Mouse (Mus musculus): ENCODE results near the gene Wipi2. TPM values are rescaled to one million over a fixed set of nuclear protein-coding genes. Genes with fewer than 3 reads are reported as not detected.

Wipi2 gene
- polyA plus RNA-seq, 1 experiment from 2014 or later: 33.6 TPM

- no peaks in the 10 kb centered on the region for H3K9me3 ChIP-seq (ENCODE audit: control insufficient read depth, low read length)
- no peaks in the 10 kb centered on the region for H3K36me3 ChIP-seq (ENCODE audit: control insufficient read depth, insufficient read depth, low read length)
- no peaks in the 10 kb centered on the region for H3K27me3 ChIP-seq (replicated peaks; ENCODE audit: control insufficient read depth, insufficient read depth, low read length)
- 51% methylated on average over 7 of the region's 7 CpGs for WGBS
- no peak overlapping the region for H3K4me2 ChIP-seq (ENCODE audit: low read depth, low read length)
- no peak overlapping the region for H3K4me3 ChIP-seq (ENCODE audit: low read length)
- no peak overlapping the region for H3K27ac ChIP-seq (ENCODE audit: low read length)
- ATAC-seq: no peak
- no peaks in the 10 kb centered on the region for H3K4me1 ChIP-seq (ENCODE audit: control insufficient read depth, insufficient read depth, low read length)
- H3K9ac ChIP-seq (ENCODE audit: low read depth, low read length): no peak overlapping the region
These were observed 50.7 kb downstream of the Wipi2 start for GRCm38 (mm10) chr5:142678141-142678571.

- no peak for ATAC-seq
- Histone ChIP-seq H3K9ac (ENCODE audit: low read depth, low read length) (no peak overlapping the region), H3K27ac (ENCODE audit: low read length) (no peak overlapping the region), H3K4me3 (ENCODE audit: low read length) (no peak overlapping the region), H3K9me3 (ENCODE audit: control insufficient read depth, low read length) (no peaks in the 10 kb centered on the region), H3K4me2 (ENCODE audit: low read depth, low read length) (no peak overlapping the region), H3K36me3 (ENCODE audit: control insufficient read depth, insufficient read depth, low read length) (no peaks in the 10 kb centered on the region), H3K27me3 (replicated peaks; ENCODE audit: control insufficient read depth, insufficient read depth, low read length) (no peaks in the 10 kb centered on the region), H3K4me1 (ENCODE audit: control insufficient read depth, insufficient read depth, low read length) (no peaks in the 10 kb centered on the region)
- WGBS: 88% methylated on average over 1 of the region's 1 CpGs
These were observed 51.6 kb downstream of the Wipi2 start for GRCm38 (mm10) chr5:142679065-142679464.

DNA sequence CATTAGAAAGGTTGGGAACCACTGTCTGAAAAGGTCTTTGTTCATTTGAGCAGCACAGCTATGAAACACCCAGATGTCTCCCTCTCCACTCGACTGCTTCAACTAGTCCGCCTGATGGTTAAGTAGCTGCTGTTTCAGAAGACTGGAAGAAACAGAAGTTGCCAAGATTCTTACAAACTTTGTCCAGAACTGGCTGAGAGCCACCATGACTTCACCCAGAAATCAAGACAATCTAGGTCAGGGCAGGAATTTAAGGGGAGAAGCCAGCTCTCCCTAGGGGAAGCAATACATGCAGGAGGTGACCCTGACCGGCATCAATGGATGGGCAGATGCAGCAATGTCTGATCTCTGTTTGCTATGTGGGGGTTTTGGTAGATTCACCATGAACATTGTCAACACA, 54.4 kb downstream of the Wipi2 start:
- no peaks in the 10 kb centered on the region for H3K4me1 ChIP-seq (ENCODE audit: control insufficient read depth, insufficient read depth, low read length)
- H3K27ac ChIP-seq (ENCODE audit: low read length): no peak overlapping the region
- H3K4me2 ChIP-seq (ENCODE audit: low read depth, low read length): no peak overlapping the region
- WGBS: 74% methylated on average over 3 of the region's 3 CpGs
- no peaks in the 10 kb centered on the region for H3K27me3 ChIP-seq (replicated peaks; ENCODE audit: control insufficient read depth, insufficient read depth, low read length)
- no peaks in the 10 kb centered on the region for H3K36me3 ChIP-seq (ENCODE audit: control insufficient read depth, insufficient read depth, low read length)
- H3K9ac ChIP-seq (ENCODE audit: low read depth, low read length): no peak overlapping the region
- no peak overlapping the region for H3K4me3 ChIP-seq (ENCODE audit: low read length)
- no peak for ATAC-seq
- H3K9me3 ChIP-seq (ENCODE audit: control insufficient read depth, low read length): no peaks in the 10 kb centered on the region

- Histone ChIP-seq H3K4me2 (ENCODE audit: low read depth, low read length) (no peak overlapping the region), H3K9ac (ENCODE audit: low read depth, low read length) (no peak overlapping the region)
These were observed 55.0 kb downstream of the Wipi2 start for GRCm38 (mm10) chr5:142682529-142682928.

DNA sequence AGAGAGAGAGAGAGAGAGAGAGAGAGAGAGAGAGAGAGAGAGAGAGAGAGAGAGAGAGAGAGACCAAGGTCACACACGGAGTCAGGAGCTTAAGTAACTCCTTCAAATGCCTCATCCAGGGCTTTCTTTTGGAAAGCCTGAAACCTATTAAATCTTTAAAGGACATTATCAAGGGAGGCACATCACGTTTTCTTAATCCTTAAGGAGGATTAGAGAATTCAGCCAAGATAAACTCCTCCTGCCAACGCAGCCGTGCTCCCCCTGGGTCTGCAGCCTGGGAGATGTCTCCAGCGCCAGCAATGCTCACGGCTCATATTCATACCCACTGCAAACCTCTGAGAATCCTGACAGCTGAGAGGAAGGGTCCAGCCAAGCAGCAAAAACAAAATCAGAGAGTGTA, 61.4 kb downstream of the Wipi2 start:
- ATAC-seq: no peak
- WGBS: 46% methylated on average over 6 of the region's 6 CpGs

More at GRCm38 (mm10) chr5:142682529-142682928, 55.0 kb downstream of the Wipi2 start:
- no peak overlapping the region for H3K4me3 ChIP-seq (ENCODE audit: low read length)
- H3K4me1 ChIP-seq (ENCODE audit: control insufficient read depth, insufficient read depth, low read length): no peaks in the 10 kb centered on the region
- no peak for ATAC-seq
- no peaks in the 10 kb centered on the region for H3K9me3 ChIP-seq (ENCODE audit: control insufficient read depth, low read length)
- no peak overlapping the region for H3K27ac ChIP-seq (ENCODE audit: low read length)
- WGBS: 90% methylated on average over 5 of the region's 5 CpGs
- H3K36me3 ChIP-seq (ENCODE audit: control insufficient read depth, insufficient read depth, low read length): no peaks in the 10 kb centered on the region
- H3K27me3 ChIP-seq (replicated peaks; ENCODE audit: control insufficient read depth, insufficient read depth, low read length): no peaks in the 10 kb centered on the region

GRCm38 (mm10) chr5:142690343-142690742, 62.8 kb downstream of the Wipi2 start:
- Histone ChIP-seq H3K36me3 (ENCODE audit: control insufficient read depth, insufficient read depth, low read length) (no peaks in the 10 kb centered on the region), H3K4me1 (ENCODE audit: control insufficient read depth, insufficient read depth, low read length) (no peaks in the 10 kb centered on the region), H3K4me2 (ENCODE audit: low read depth, low read length) (no peak overlapping the region), H3K4me3 (ENCODE audit: low read length) (no peak overlapping the region), H3K27me3 (replicated peaks; ENCODE audit: control insufficient read depth, insufficient read depth, low read length) (no peaks in the 10 kb centered on the region), H3K9me3 (ENCODE audit: control insufficient read depth, low read length) (no peaks in the 10 kb centered on the region), H3K27ac (ENCODE audit: low read length) (no peak overlapping the region), H3K9ac (ENCODE audit: low read depth, low read length) (no peak overlapping the region)
- 77% methylated on average over 3 of the region's 3 CpGs for WGBS
- ATAC-seq: no peak

More for the DNA sequence above, 61.4 kb downstream of the Wipi2 start:
- Histone ChIP-seq H3K4me3 (ENCODE audit: low read length) (no peak overlapping the region), H3K27ac (ENCODE audit: low read length) (no peak overlapping the region), H3K4me2 (ENCODE audit: low read depth, low read length) (no peak overlapping the region), H3K4me1 (ENCODE audit: control insufficient read depth, insufficient read depth, low read length) (no peaks in the 10 kb centered on the region), H3K36me3 (ENCODE audit: control insufficient read depth, insufficient read depth, low read length) (no peaks in the 10 kb centered on the region), H3K27me3 (replicated peaks; ENCODE audit: control insufficient read depth, insufficient read depth, low read length) (no peaks in the 10 kb centered on the region), H3K9ac (ENCODE audit: low read depth, low read length) (no peak overlapping the region), H3K9me3 (ENCODE audit: control insufficient read depth, low read length) (no peaks in the 10 kb centered on the region)

GRCm38 (mm10) chr5:142692248-142692647, 64.8 kb downstream of the Wipi2 start, which contains the start of gene Slc29a4:
Gene Slc29a4, plus strand, starts transcription at chr5:142692512.
- no peak for ATAC-seq

DNA sequence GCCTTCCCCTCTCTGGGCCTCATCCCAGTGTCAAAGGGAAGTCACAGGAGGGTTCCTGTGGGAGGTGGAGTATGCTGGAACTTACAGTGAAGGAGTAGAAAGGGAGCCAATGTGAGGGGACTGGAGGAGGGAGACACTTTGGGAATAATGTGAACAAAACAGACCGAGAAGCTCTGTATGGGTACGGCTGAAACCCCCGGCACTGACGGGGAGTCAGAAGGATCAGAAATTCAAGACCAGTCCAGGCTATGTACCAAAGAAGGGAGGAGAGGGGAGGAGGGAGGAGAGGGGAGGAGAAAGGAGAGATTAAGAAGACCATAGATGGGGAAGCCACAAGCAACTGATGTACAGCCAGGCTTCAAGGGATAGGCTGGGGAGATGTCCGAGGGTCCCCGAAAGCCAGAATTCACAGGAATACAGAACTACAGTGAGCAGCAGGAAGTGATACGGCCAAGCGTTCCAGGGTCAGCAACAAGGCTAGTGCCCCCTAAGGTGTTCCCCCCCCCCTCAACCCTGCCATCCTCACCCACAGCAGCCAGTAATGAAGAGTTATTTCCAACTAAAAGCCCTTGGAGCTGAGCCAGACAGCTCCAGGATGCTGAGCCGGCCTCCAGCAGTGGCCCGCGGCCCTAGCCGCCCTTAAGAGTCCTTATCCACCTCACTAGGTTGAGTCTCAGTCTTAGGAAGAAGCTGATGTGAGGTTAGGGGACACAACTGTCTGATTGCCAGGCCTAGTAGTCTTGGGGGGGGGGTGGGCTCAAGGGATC, 65.7 kb downstream of the Wipi2 start:
- no peaks in the 10 kb centered on the region for H3K9me3 ChIP-seq (ENCODE audit: control insufficient read depth, low read length)
- no peaks in the 10 kb centered on the region for H3K36me3 ChIP-seq (ENCODE audit: control insufficient read depth, insufficient read depth, low read length)
- no peak for ATAC-seq
- no peak overlapping the region for H3K27ac ChIP-seq (ENCODE audit: low read length)
- WGBS: 70% methylated on average over 12 of the region's 12 CpGs
- no peaks in the 10 kb centered on the region for H3K4me1 ChIP-seq (ENCODE audit: control insufficient read depth, insufficient read depth, low read length)
- H3K4me2 ChIP-seq (ENCODE audit: low read depth, low read length): no peak overlapping the region
- H3K4me3 ChIP-seq (ENCODE audit: low read length): no peak overlapping the region
- no peak overlapping the region for H3K9ac ChIP-seq (ENCODE audit: low read depth, low read length)
- no peaks in the 10 kb centered on the region for H3K27me3 ChIP-seq (replicated peaks; ENCODE audit: control insufficient read depth, insufficient read depth, low read length)

More at GRCm38 (mm10) chr5:142692248-142692647, 64.8 kb downstream of the Wipi2 start, which contains the start of gene Slc29a4:
- H3K4me2 ChIP-seq (ENCODE audit: low read depth, low read length): no peak within 1 kb of the TSS
- no peaks in the 10 kb centered on the region for H3K27me3 ChIP-seq (replicated peaks; ENCODE audit: control insufficient read depth, insufficient read depth, low read length)
- 50% methylated on average over 14 of the region's 14 CpGs for WGBS
- no peaks in the 10 kb centered on the region for H3K36me3 ChIP-seq (ENCODE audit: control insufficient read depth, insufficient read depth, low read length)
- no peak within 1 kb of the TSS for H3K9ac ChIP-seq (ENCODE audit: low read depth, low read length)
- no peaks in the 10 kb centered on the region for H3K9me3 ChIP-seq (ENCODE audit: control insufficient read depth, low read length)
- no peak within 1 kb of the TSS for H3K4me3 ChIP-seq (ENCODE audit: low read length)
- no peak within 1 kb of the TSS for H3K27ac ChIP-seq (ENCODE audit: low read length)
- H3K4me1 ChIP-seq (ENCODE audit: control insufficient read depth, insufficient read depth, low read length): no peaks in the 10 kb centered on the region

DNA sequence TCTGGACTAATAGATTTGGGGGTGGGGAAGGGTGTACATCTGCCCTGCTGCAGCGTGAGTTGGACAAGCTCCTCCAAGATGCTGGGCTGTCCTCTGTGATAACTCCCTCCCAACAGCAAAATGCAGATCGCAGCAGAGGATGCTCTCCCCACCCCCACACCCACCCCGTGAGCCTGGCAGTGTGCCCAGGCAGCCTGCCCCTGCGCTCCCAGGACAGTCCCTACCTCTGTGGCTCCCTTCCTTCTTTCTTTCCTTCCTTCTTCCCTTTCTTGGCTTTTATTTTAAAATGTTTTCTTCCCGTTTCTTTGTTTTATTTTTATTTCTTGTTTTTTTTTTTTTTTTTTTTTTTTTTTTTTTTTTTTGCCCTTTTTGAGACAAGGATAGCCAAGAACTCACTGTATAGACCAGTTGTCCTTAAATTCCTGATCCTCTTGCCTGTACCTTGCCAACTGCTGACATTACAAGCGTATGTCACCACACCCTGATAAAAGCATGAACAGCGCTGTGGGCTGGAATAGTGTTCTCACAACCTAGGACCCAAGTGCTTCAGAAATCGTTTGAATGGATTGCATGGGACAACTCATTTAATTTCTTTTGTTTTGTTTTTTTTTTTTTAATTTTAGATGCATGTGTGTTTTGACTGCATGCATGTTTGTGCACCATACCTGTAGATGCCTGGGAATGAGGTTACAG, 66.4 kb downstream of the Wipi2 start:
- H3K9me3 ChIP-seq (ENCODE audit: control insufficient read depth, low read length): no peaks in the 10 kb centered on the region
- H3K36me3 ChIP-seq (ENCODE audit: control insufficient read depth, insufficient read depth, low read length): no peaks in the 10 kb centered on the region
- no peak overlapping the region for H3K4me3 ChIP-seq (ENCODE audit: low read length)
- no peak for ATAC-seq
- no peak overlapping the region for H3K4me2 ChIP-seq (ENCODE audit: low read depth, low read length)
- H3K27me3 ChIP-seq (replicated peaks; ENCODE audit: control insufficient read depth, insufficient read depth, low read length): no peaks in the 10 kb centered on the region
- H3K9ac ChIP-seq (ENCODE audit: low read depth, low read length): no peak overlapping the region
- H3K27ac ChIP-seq (ENCODE audit: low read length): no peak overlapping the region
- no peaks in the 10 kb centered on the region for H3K4me1 ChIP-seq (ENCODE audit: control insufficient read depth, insufficient read depth, low read length)
- 51% methylated on average over 8 of the region's 8 CpGs for WGBS
